Mouse (Mus musculus) hindbrain, embryonic 12.5 days (tissue): ENCODE measurements at regions not wholly inside any gene's neighbourhood (a gene's known extent, or its start where the extent isn't known, plus 50 kb on each side); places are given as distances from the start of the nearest gene placed in this dataset.

Experiments
- ATAC-seq: fragments of 200-750 bp; cut with Nextera tagmentation; 2 replicates; pipeline ENCODE4 v1.8.0; 2017; ENCODE audit warnings: moderate TSS enrichment; ENCODE audit not compliant: low FRiP score
- H3K27ac ChIP-seq: fragments of 300-500 bp; sonication (generic); 2 replicates; pipeline ENCODE4 v1.5.1; 2016; ENCODE audit warnings: mild to moderate bottlenecking
- H3K27me3 ChIP-seq: fragments of 300-500 bp; sonication (generic); 2 replicates; pipeline ENCODE4 v1.6.1; 2016; ENCODE audit warnings: mild to moderate bottlenecking
- H3K36me3 ChIP-seq: fragments of 300-500 bp; sonication (generic); 2 replicates; pipeline ENCODE4 v1.6.1; 2016; ENCODE audit warnings: mild to moderate bottlenecking
- H3K4me1 ChIP-seq: fragments of 300-500 bp; sonication (generic); 2 replicates; pipeline ENCODE4 v1.6.1; 2016
- H3K4me2 ChIP-seq: fragments of 300-500 bp; sonication (generic); replicated peaks from 2 replicates; pipeline ENCODE4 v1.6.1; 2016; ENCODE audit warnings: mild to moderate bottlenecking
- H3K4me3 ChIP-seq: fragments of 300-500 bp; sonication (generic); 2 replicates; pipeline ENCODE4 v1.5.1; 2016; ENCODE audit warnings: mild to moderate bottlenecking
- H3K9ac ChIP-seq: fragments of 300-500 bp; sonication (generic); 2 replicates; pipeline ENCODE4 v1.6.1; 2016; ENCODE audit warnings: mild to moderate bottlenecking, moderate library complexity
- H3K9me3 ChIP-seq: fragments of 300-500 bp; sonication (generic); replicated peaks from 2 replicates; pipeline ENCODE4 v1.6.1; 2016; ENCODE audit warnings: mild to moderate bottlenecking
- WGBS: fragments of 180-500 bp; shearing (Covaris S2); methylation state at CpG from one replicate; pipeline ENCODE4 v1.1.7; 2016; 5-methylcytosine and 5-hydroxymethylcytosine counted together

DNA sequence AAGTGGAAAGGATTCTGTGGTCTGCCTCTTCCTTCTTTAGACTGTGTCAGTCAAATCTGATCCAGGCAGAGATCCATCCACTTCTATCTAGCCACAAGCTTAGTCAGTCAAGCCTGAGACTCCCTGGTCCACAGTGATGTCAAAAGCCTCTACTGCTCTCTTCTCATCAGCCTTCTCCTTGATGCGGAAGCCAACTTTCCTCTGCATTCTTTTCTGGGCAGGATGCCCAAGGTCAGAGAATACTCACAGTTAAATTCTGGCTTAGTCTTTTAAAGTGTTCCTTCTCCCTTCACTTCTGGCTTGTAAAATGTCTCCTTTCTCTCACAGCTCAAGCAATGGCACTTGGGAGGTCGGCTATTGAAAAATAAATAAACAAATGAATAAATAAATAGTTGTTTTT is 183.2 kb downstream of the Atp23 start:
- Histone ChIP-seq H3K4me2 (no peak overlapping the region), H3K9me3 (no peaks in the 10 kb centered on the region), H3K4me3 (no peak overlapping the region), H3K27me3 (no peaks in the 10 kb centered on the region), H3K27ac (no peak overlapping the region), H3K4me1 (no peaks in the 10 kb centered on the region), H3K9ac (no peak overlapping the region), H3K36me3 (no peaks in the 10 kb centered on the region)
- ATAC-seq, result no peak
- WGBS, result 70% methylated on average over 2 of the region's 2 CpGs

GRCm38 (mm10) chr10:126711758-126712157 is 189.4 kb downstream of the Atp23 start:
- Histone ChIP-seq H3K4me3 (no peak overlapping the region), H3K27me3 (no peaks in the 10 kb centered on the region), H3K36me3 (no peaks in the 10 kb centered on the region), H3K27ac (no peak overlapping the region), H3K9ac (no peak overlapping the region), H3K4me1 (peaks cover 9% of the 10 kb centered on the region), H3K4me2 (no peak overlapping the region), H3K9me3 (no peaks in the 10 kb centered on the region)
- no peak for ATAC-seq
- WGBS, result 51% methylated on average over 3 of the region's 3 CpGs

- no peak overlapping the region for H3K4me2 ChIP-seq
- no peaks in the 10 kb centered on the region for H3K27me3 ChIP-seq
- H3K27ac ChIP-seq, result no peak overlapping the region
- H3K4me3 ChIP-seq, result no peak overlapping the region
- 79% methylated on average over 14 of the region's 14 CpGs for WGBS
- no peaks in the 10 kb centered on the region for H3K36me3 ChIP-seq
- peaks cover 9% of the 10 kb centered on the region for H3K4me1 ChIP-seq
- no peaks in the 10 kb centered on the region for H3K9me3 ChIP-seq
- ATAC-seq, result no peak
- no peak overlapping the region for H3K9ac ChIP-seq
Observed at GRCm38 (mm10) chr10:126709219-126709917, 191.8 kb downstream of the Atp23 start.

- Histone ChIP-seq H3K4me2 (no peak overlapping the region), H3K4me3 (no peak overlapping the region), H3K36me3 (no peaks in the 10 kb centered on the region), H3K9ac (no peak overlapping the region), H3K4me1 (peaks cover 9% of the 10 kb centered on the region), H3K27me3 (no peaks in the 10 kb centered on the region), H3K27ac (no peak overlapping the region), H3K9me3 (no peaks in the 10 kb centered on the region)
- WGBS, result 54% methylated on average over 4 of the region's 4 CpGs
- ATAC-seq, result no peak
Observed at GRCm38 (mm10) chr10:126708730-126709129, 192.4 kb downstream of the Atp23 start.

- no peak overlapping the region for H3K4me3 ChIP-seq
- ATAC-seq, result no peak
- peaks cover 9% of the 10 kb centered on the region for H3K4me1 ChIP-seq
- H3K36me3 ChIP-seq, result no peaks in the 10 kb centered on the region
- no peak overlapping the region for H3K9ac ChIP-seq
- no peaks in the 10 kb centered on the region for H3K27me3 ChIP-seq
- no peak overlapping the region for H3K4me2 ChIP-seq
- H3K9me3 ChIP-seq, result no peaks in the 10 kb centered on the region
- 66% methylated on average over 4 of the region's 4 CpGs for WGBS
- no peak overlapping the region for H3K27ac ChIP-seq
Observed at GRCm38 (mm10) chr10:126708215-126708614, 192.9 kb downstream of the Atp23 start.

DNA sequence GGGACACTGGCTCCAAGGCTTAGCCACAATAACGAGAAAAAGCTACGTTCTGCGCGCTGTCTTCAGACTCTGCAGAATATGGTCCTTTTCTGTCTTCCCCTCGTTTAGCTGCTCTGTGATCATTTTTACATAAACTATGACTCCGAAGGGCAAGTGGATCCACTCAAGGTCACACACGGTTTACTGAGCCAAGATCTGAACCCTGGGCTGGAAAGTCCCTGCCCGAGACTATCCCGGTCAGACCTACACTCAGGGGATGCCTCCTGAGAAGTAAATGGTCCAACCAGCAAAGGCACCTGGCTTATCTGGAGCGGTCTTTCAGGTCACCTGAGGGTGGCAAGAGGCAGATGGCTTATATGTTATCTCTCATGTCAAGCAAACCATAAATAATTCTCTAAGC is 204.1 kb downstream of the Atp23 start:
- H3K4me2 ChIP-seq, result no peak overlapping the region
- H3K4me1 ChIP-seq, result no peaks in the 10 kb centered on the region
- H3K36me3 ChIP-seq, result no peaks in the 10 kb centered on the region
- H3K27ac ChIP-seq, result no peak overlapping the region
- H3K9ac ChIP-seq, result no peak overlapping the region
- no peak for ATAC-seq
- no peak overlapping the region for H3K4me3 ChIP-seq
- no peaks in the 10 kb centered on the region for H3K27me3 ChIP-seq
- H3K9me3 ChIP-seq, result no peaks in the 10 kb centered on the region
- 90% methylated on average over 10 of the region's 10 CpGs for WGBS

- no peak overlapping the region for H3K9ac ChIP-seq
- H3K4me2 ChIP-seq, result no peak overlapping the region
- H3K36me3 ChIP-seq, result no peaks in the 10 kb centered on the region
- 78% methylated on average over 25 of the region's 25 CpGs for WGBS
- no peak overlapping the region for H3K4me3 ChIP-seq
- no peak for ATAC-seq
- no peaks in the 10 kb centered on the region for H3K9me3 ChIP-seq
- H3K27me3 ChIP-seq, result no peaks in the 10 kb centered on the region
- no peaks in the 10 kb centered on the region for H3K4me1 ChIP-seq
- H3K27ac ChIP-seq, result no peak overlapping the region
Observed at GRCm38 (mm10) chr10:126690914-126691673, 210.1 kb downstream of the Atp23 start.

GRCm38 (mm10) chr10:126680275-126681184 is 220.6 kb downstream of the Atp23 start:
- 10% methylated on average over 12 of the region's 12 CpGs for WGBS
- Histone ChIP-seq H3K27ac (no peak overlapping the region), H3K27me3 (no peaks in the 10 kb centered on the region), H3K9me3 (no peaks in the 10 kb centered on the region), H3K4me3 (no peak overlapping the region), H3K4me2 (peak overlapping the region; percentile 43), H3K36me3 (no peaks in the 10 kb centered on the region), H3K9ac (no peak overlapping the region), H3K4me1 (0 out of 2 replicates have a peak, but pooled peaks cover 10% of the 10 kb centered on the region)
- peak; percentile 58; the same call in 1 of the 2 replicates for ATAC-seq

DNA sequence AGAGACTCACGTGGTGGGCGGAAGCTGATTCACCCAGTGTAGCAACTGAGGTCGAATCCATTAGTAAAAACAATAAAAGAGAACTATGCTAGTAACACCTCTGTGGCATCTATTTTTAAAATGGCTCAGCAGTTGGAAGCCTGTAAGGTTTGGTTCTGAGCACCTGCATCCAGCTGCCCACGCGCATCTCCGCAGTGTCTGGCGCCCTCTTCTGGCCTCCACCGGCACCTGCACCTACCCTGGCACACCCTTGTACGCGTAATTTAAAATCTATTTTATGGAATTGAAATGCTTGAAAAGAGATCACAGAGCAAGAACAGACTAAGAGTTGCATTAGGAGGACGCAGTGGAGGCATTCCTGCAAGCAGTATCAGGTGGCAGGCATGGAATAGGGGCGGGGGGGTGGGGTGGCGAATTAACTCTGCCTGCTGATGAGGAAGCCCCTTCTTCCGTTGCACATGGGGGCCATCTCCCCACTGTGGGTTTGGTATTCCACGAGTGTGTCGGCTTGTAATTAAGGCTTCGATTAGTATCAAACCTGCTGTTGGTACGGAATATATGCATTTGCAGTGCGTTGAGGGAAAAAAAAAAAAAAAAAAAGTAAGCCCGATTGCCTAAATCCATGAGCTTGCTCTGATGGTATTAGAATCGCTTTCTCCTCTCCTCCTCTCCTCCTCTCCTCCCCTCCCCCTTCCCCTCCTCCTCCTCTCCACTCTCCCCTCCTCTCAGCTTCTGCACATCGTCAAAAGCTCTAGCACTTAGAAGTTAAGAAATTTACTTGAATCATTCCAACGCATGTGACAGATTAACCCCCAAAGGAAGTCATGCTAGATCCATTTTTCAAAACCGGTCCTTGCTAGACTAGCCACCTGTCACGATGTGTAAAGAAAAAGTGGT is 221.7 kb downstream of the Atp23 start:
- 26% methylated on average over 25 of the region's 25 CpGs for WGBS
- Histone ChIP-seq H3K4me3 (no peak overlapping the region), H3K27ac (no peak overlapping the region), H3K36me3 (no peaks in the 10 kb centered on the region), H3K9ac (no peak overlapping the region), H3K4me1 (0 out of 2 replicates have a peak, but pooled peaks cover 10% of the 10 kb centered on the region), H3K4me2 (peak overlapping the region; percentile 43), H3K9me3 (no peaks in the 10 kb centered on the region), H3K27me3 (no peaks in the 10 kb centered on the region)
- peak; percentile 43; the same call in 1 of the 2 replicates for ATAC-seq

GRCm38 (mm10) chr10:126673437-126673836 is 227.7 kb downstream of the Atp23 start:
- no peak for ATAC-seq
- no peaks in the 10 kb centered on the region for H3K27me3 ChIP-seq

GRCm38 (mm10) chr10:126664408-126665083 is 236.6 kb downstream of the Atp23 start:
- Histone ChIP-seq H3K4me1 (no peaks in the 10 kb centered on the region), H3K4me2 (no peak overlapping the region), H3K36me3 (no peaks in the 10 kb centered on the region), H3K27ac (0 out of 2 replicates have a peak overlapping the region, but pooled peaks have one; percentile 17), H3K9ac (no peak overlapping the region), H3K4me3 (no peak overlapping the region), H3K27me3 (no peaks in the 10 kb centered on the region), H3K9me3 (no peaks in the 10 kb centered on the region)
- ATAC-seq, result no peak; the same call in 1 of the 2 replicates
- WGBS, result 85% methylated on average over 13 of the region's 13 CpGs

More at GRCm38 (mm10) chr10:126673437-126673836, 227.7 kb downstream of the Atp23 start:
- Histone ChIP-seq H3K4me1 (no peaks in the 10 kb centered on the region), H3K27ac (no peak overlapping the region), H3K9me3 (no peaks in the 10 kb centered on the region), H3K4me3 (no peak overlapping the region), H3K36me3 (no peaks in the 10 kb centered on the region), H3K9ac (no peak overlapping the region), H3K4me2 (no peak overlapping the region)
- WGBS, result 60% methylated on average over 5 of the region's 5 CpGs
